Mouse (Mus musculus) ES-Bruce4 (cell line): ENCODE data around the gene Cryl1.

Experiments
- CTCF ChIP-seq: IDR thresholded peaks from one replicate; pipeline ENCODE4 v1.8.1; 2011; ENCODE audit warnings: low read depth, low read length
- EP300 ChIP-seq: IDR thresholded peaks from 2 replicates; pipeline ENCODE4 v1.6.1; 2011; ENCODE audit warnings: low read depth, low read length; ENCODE audit not compliant: insufficient read depth
- POLR2A ChIP-seq: IDR thresholded peaks from one replicate; pipeline ENCODE4 v1.8.1; 2011; ENCODE audit warnings: low read length; ENCODE audit not compliant: insufficient read depth

DNA sequence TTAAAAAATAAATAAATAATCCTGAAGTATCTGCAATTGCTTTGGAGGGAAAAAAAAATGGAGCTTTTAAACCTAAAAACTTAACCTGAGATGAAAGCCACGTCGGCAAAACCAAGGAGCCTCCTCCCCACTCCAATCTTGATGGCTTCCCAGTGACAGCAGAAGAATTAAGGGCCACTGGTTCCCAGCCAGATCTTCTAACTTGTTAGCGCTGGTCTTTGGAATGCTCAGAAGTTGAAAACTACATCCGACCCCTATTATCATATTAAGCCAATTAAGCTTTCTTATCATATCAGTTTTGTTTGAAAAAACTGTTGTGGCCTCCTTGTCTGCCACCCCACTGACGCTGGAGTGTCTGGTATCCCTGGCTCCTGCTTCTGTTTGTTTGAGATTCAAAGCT lies 114.5 kb downstream of the Cryl1 start:
- no peak for TF ChIP-seq POLR2A
- TF ChIP-seq EP300 = no peak
- no peak for TF ChIP-seq CTCF
